Mouse (Mus musculus): ENCODE data around the gene Gm21708.
"Not testable (repeated sequence)": the region's sequence is repeated elsewhere in the genome, so short reads cannot be mapped to it uniquely, and the experiment has no call there.

Gene Gm21708

GRCm38 (mm10) chrY:3410067-3410466, at the start of gene Gm21708, which contains the start of gene Gm21704:
Gene Gm21708, minus strand, starts transcription at chrY:3410167.
Gene Gm21704, minus strand, starts transcription at chrY:3410167.
- DNase-seq: not testable (repeated sequence)
